Mouse (Mus musculus) CH12F3 (cell line): ENCODE results near the gene Fnbp1.

ENCODE experiments used
- in situ Hi-C: fragments of 300-500 bp; cut with MboI; formaldehyde crosslinking; loops from 2 replicates; pipeline ENCODE4 v1.14.3; 2020; ENCODE audit warnings: low sequenced_read_pairs

Fnbp1 gene

GRCm38 (mm10) chr2:31127899-31128298, 13.9 kb downstream of the Fnbp1 start:
- in situ Hi-C loops: no loop called here

DNA sequence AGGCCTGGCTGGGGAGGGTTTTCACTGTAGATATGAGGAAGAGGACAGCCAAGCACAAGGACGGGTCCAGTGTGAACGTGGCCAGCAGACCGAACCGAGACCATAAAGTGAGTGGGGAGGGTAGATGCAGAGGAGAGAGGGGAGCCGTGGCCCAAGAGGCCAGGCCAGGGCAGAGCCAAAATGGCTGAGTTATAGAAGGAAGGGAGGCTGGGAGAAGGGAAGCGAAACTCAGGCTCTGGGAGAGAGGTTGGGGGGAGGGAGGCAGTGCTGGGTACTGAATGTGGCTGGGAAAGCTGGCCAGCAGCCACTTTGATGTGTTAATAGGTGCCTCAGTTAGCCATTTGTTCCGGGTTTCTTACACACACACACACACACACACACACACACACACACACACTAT, 14.6 kb downstream of the Fnbp1 start:
- in situ Hi-C loops: no loop called here

- in situ Hi-C loops: no loop called here
These were observed 15.8 kb downstream of the Fnbp1 start for GRCm38 (mm10) chr2:31126048-31126447.

DNA sequence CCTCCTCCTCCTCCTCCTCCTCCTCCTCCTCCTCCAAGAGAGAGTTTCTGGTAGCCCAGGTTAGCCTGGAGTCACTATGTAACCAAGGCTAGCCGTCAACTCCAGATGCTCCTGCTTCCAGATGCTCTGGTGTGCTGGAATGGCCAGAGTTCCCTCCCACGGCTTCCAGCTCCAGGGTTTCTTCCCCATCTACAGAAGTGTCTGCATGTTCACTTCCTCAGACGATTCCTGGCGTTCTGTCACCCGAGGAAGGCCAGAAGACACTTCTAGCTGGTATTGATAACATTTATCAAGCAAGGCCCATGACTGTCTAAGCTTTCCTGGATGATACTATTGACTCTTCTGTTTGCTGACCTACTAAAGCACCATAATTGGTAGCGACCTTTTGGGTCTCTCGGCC, 16.7 kb downstream of the Fnbp1 start:
- in situ Hi-C loops: no loop called here

GRCm38 (mm10) chr2:31124694-31125093, 17.1 kb downstream of the Fnbp1 start:
- in situ Hi-C loops: no loop called here

DNA sequence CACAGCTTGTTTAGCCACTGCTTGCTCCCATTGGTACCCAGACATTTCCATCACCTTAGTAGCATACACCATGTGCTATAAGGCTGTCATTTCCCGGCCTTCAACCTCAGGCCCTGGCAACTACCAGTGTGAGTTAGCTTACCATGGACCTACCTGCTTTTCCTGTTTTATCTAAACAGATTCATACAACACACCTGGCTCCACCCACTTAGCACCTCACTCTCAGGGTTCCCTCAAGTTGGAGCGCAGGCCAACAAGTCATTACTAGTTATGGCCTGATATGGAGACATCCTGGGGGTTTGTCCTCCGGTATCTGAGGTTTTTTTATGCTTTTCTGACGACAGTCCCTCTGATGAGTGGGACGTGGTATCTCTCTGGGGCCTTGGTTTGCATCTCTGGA, 18.3 kb downstream of the Fnbp1 start:
- in situ Hi-C loops: no loop called here

- in situ Hi-C loops: no loop called here
These were observed 19.0 kb downstream of the Fnbp1 start for GRCm38 (mm10) chr2:31122806-31123205.

DNA sequence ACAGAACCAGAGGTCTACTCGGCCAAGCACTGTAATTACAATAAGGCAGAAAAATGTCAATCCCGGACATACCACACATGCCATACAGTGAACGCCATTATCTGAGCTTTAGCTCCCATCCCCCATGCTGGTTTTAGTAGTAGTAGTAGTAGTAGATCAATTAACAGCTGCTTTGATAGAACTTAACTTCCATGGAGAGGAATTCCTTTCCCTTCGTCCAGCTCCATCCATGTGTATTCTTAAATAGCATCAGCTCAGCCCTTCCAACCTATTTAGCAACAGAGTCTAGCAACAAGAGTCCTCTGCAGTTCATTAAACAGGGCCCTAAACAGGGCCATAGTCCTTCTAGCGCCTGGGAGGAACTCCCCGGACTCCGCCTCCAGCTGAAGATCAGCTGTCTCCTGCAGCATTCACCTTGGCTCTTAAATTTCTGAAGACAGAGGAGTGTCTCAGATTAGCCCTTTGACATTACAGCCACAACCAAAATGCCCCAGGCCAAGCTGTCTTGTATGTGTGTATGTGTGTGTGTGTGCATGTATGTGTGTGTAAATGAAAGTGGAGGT, 20.6 kb downstream of the Fnbp1 start:
- in situ Hi-C loops: no loop called here

- in situ Hi-C loops: no loop called here
These were observed 22.0 kb downstream of the Fnbp1 start for GRCm38 (mm10) chr2:31119795-31120194.

DNA sequence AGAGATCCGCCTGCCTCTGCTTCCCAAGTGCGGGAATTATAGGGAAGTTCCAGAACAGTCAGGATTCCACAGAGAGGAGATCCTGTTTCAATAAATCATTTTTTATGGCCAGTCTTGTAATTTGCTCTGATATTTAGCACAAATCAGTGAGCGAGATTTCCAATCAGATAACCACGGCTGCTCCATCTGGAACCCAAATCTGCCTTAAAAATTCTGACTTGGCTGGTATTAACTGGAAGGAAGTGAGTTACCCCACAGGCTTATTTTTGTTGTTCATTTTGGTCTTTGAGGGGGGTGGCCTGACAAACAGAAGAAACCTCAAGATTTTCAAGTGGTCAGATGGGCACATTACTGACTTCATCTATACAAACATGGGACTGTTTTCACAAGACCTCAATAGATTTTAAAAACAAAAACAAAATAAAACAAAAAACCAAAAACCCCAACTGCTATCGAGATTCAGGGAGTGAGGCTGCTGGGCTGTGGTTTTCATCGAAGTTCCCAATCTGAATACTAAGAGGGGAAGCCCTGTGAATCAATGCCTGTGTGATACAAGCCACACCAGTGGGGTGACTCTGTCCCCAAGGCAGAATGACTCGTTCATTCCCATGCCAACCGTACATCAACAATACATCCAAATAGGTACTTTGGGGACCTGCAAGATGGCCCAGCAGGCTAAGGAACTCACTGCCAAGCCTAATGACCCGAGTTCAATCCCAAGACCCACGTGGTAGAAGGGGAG, 23.0 kb downstream of the Fnbp1 start:
- in situ Hi-C loops: no loop called here

- in situ Hi-C loops: no loop called here
These were observed 23.6 kb downstream of the Fnbp1 start for GRCm38 (mm10) chr2:31118211-31118610.

GRCm38 (mm10) chr2:31115943-31116731, 25.7 kb downstream of the Fnbp1 start:
- in situ Hi-C loops: no loop called here

- in situ Hi-C loops: no loop called here
These were observed 26.5 kb downstream of the Fnbp1 start for GRCm38 (mm10) chr2:31115091-31115942.

GRCm38 (mm10) chr2:31114205-31114604, 27.6 kb downstream of the Fnbp1 start:
- in situ Hi-C loops: no loop called here

DNA sequence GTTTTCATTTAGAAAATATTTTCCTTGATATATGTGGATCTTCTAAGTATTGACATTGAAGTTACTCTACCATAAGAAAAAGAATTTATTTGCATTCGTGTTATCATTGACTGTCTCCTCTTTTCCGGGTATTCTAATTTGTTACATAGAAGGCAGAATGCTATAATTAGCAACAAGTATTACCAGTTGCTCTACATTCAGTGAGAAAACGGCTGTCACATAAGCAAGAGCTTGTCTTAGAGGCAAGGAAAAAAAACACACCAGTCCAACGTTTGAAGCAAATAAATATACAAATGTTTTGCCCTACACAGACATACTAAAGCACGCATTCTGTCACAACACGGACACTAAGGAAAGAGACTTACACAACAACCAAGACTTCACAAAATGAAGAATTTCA, 30.1 kb downstream of the Fnbp1 start:
- in situ Hi-C loops: no loop called here

- in situ Hi-C loops: no loop called here
These were observed 31.8 kb downstream of the Fnbp1 start for GRCm38 (mm10) chr2:31109960-31110548.

DNA sequence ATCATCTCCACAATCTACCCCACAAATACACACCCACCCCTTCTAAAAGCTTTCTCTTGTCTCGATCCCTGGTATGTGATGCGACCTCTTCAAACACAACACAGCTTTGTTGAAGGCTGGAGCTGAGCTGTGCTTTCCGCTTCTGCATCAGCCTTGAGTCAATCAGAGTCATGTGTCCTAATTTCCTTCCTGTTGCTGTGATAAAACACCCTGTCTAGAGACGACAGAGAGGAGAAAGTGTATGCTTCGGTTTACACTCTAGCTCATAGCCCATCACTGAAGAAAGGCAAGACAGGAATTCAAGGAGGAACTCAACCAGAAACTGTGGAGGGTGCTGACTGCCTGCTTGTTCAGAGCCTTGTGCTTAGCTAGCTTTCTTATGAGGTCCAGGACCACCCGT, 33.6 kb downstream of the Fnbp1 start:
- in situ Hi-C loops: no loop called here

DNA sequence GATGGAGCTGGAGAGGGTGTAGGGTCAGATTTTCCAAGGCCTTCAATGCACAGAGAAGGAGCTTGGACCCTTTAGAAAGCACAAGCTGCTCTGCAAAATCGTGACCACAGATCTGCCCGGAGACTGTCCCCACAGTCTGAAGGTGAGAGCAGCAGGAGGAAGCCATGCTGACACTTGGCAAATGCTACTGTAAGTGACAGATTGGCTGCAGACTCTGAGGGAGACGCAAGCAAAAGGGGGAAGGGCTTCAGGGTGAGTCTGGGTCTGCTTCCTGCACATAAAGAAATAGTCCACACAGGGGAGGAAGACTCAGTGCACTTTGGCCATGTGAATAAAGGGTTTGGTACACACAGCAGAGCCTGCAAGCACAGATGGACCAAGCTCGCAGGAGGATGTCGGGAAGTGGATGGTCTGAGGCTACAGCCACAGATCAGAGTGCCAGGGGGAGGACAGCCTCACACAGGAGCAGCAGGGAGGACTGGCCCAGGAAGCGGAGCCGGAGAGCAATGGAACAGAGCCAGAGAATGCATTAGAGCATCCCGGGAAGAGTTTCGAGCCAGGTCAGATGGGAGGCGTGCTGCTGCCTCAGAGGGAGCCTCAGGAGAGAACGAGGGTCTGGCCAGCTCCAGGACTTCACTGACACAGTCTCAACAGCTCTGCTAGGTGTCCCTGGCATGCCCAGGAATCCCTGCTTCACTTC, 35.0 kb downstream of the Fnbp1 start:
- in situ Hi-C loops: no loop called here

DNA sequence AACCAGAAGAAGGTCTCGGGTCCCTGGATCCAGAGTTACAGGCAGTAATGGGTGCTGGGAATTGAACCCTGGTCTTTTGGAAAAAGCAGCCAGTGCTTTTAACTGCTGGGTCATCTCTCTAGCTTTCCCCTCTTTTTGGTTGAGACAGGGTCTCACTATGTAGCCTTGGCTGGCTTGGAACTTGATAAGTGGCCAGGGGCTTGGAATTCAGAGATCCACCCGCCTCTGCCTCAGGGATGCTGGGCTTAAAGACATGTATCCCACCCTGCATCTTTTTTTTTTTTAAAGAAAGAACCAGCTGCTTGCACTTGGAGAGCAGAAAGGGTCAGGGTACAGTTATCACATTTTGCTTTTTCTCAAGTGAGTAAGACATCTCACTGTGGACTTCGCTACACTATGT, 35.8 kb downstream of the Fnbp1 start:
- in situ Hi-C loops: no loop called here

DNA sequence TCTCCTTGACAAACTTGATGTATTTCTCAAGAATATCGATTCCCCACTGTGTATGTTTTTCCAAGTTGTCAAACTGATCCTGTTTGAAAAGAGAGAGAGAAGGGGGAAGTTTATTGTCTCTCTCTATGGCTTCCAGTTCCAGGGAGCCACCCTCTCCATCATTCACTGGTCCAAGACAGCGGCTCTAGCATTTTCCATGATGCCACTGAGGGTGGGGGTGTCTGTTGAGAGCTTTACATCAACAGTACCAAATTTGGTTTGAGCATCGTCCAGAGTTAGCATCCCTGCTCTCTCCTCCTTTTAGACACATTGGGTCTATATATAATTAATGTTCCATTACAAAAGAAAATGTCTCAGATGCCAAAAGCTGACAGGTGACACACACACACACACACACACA, 36.5 kb downstream of the Fnbp1 start:
- in situ Hi-C loops: no loop called here
